Mouse (Mus musculus): ENCODE data around the gene Fpr-rs4.
"Not testable (repeated sequence)": the region's sequence is repeated elsewhere in the genome, so short reads cannot be mapped to it uniquely, and the experiment has no call there.

The Fpr-rs4 gene

GRCm38 (mm10) chr17:18021433-18021832, at the start of gene Fpr-rs4:
Gene Fpr-rs4 (plus strand): TSS chr17:18021733.
- DNase-seq (ENCODE audit: low read depth): no peak

- DNase-seq (ENCODE audit: low read depth): peak; percentile 39
Observed at GRCm38 (mm10) chr17:17973443-17973842, 48.1 kb upstream of the Fpr-rs4 start.

GRCm38 (mm10) chr17:17981232-17981631, 40.3 kb upstream of the Fpr-rs4 start:
- DNase-seq (ENCODE audit: low read depth): not testable (repeated sequence)

- no peak for DNase-seq (ENCODE audit: low read depth)
Observed at GRCm38 (mm10) chr17:18004752-18005151, 16.8 kb upstream of the Fpr-rs4 start.

- DNase-seq (ENCODE audit: low read depth): no peak
Observed at GRCm38 (mm10) chr17:18049124-18049523, 27.6 kb downstream of the Fpr-rs4 start, which contains the start of gene Vmn2r124. Gene Vmn2r124 (plus strand): TSS chr17:18049424.
